Mouse (Mus musculus): Measurements from ENCODE around the gene Lrrc8b.
A peak's percentile ranks its signal among the peaks of the same experiment; 100 is the strongest.

Gene Lrrc8b

GRCm38 (mm10) chr5:105418364-105418763 lies 2.8 kb downstream of the Lrrc8b start:
- ATAC-seq (ENCODE audit: insufficient number of reproducible peaks, low FRiP score, low TSS enrichment) = no peak

- ATAC-seq (ENCODE audit: insufficient number of reproducible peaks, low FRiP score, low TSS enrichment) = no peak
Measured at GRCm38 (mm10) chr5:105418851-105419250, 3.3 kb downstream of the Lrrc8b start.

- ATAC-seq (ENCODE audit: insufficient number of reproducible peaks, low FRiP score, low TSS enrichment) = no peak
Measured at GRCm38 (mm10) chr5:105425587-105425986, 10.0 kb downstream of the Lrrc8b start.

- no peak for ATAC-seq (ENCODE audit: insufficient number of reproducible peaks, low FRiP score, low TSS enrichment)
Measured at GRCm38 (mm10) chr5:105427326-105427725, 11.8 kb downstream of the Lrrc8b start.

- ATAC-seq (ENCODE audit: insufficient number of reproducible peaks, low FRiP score, low TSS enrichment) = peak; percentile 85
Measured at GRCm38 (mm10) chr5:105428265-105428974, 12.8 kb downstream of the Lrrc8b start.

- no peak for ATAC-seq (ENCODE audit: insufficient number of reproducible peaks, low FRiP score, low TSS enrichment)
Measured at GRCm38 (mm10) chr5:105430148-105430547, 14.6 kb downstream of the Lrrc8b start.

- no peak for ATAC-seq (ENCODE audit: insufficient number of reproducible peaks, low FRiP score, low TSS enrichment)
Measured at GRCm38 (mm10) chr5:105439608-105440007, 24.0 kb downstream of the Lrrc8b start.

- ATAC-seq (ENCODE audit: insufficient number of reproducible peaks, low FRiP score, low TSS enrichment) = no peak
Measured at GRCm38 (mm10) chr5:105440992-105441535, 25.5 kb downstream of the Lrrc8b start.

GRCm38 (mm10) chr5:105442212-105443000 lies 26.8 kb downstream of the Lrrc8b start:
- ATAC-seq (ENCODE audit: insufficient number of reproducible peaks, low FRiP score, low TSS enrichment) = no peak

GRCm38 (mm10) chr5:105443057-105443815 lies 27.7 kb downstream of the Lrrc8b start:
- ATAC-seq (ENCODE audit: insufficient number of reproducible peaks, low FRiP score, low TSS enrichment) = no peak

- no peak for ATAC-seq (ENCODE audit: insufficient number of reproducible peaks, low FRiP score, low TSS enrichment)
Measured at GRCm38 (mm10) chr5:105445686-105446085, 30.1 kb downstream of the Lrrc8b start.

GRCm38 (mm10) chr5:105454105-105454504 lies 38.5 kb downstream of the Lrrc8b start:
- no peak for ATAC-seq (ENCODE audit: insufficient number of reproducible peaks, low FRiP score, low TSS enrichment)

- no peak for ATAC-seq (ENCODE audit: insufficient number of reproducible peaks, low FRiP score, low TSS enrichment)
Measured at GRCm38 (mm10) chr5:105459077-105459476, 43.5 kb downstream of the Lrrc8b start.

- no peak for ATAC-seq (ENCODE audit: insufficient number of reproducible peaks, low FRiP score, low TSS enrichment)
Measured at GRCm38 (mm10) chr5:105460551-105460950, 45.0 kb downstream of the Lrrc8b start.

GRCm38 (mm10) chr5:105461076-105461475 lies 45.5 kb downstream of the Lrrc8b start:
- no peak for ATAC-seq (ENCODE audit: insufficient number of reproducible peaks, low FRiP score, low TSS enrichment)

GRCm38 (mm10) chr5:105464671-105465070 lies 49.1 kb downstream of the Lrrc8b start:
- ATAC-seq (ENCODE audit: insufficient number of reproducible peaks, low FRiP score, low TSS enrichment) = no peak

GRCm38 (mm10) chr5:105465550-105465949 lies 50.0 kb downstream of the Lrrc8b start:
- ATAC-seq (ENCODE audit: insufficient number of reproducible peaks, low FRiP score, low TSS enrichment) = no peak

GRCm38 (mm10) chr5:105466471-105466902 lies 50.9 kb downstream of the Lrrc8b start:
- no peak for ATAC-seq (ENCODE audit: insufficient number of reproducible peaks, low FRiP score, low TSS enrichment)

GRCm38 (mm10) chr5:105467271-105467670 lies 51.7 kb downstream of the Lrrc8b start:
- no peak; the same call in 1 of the 2 replicates for ATAC-seq (ENCODE audit: insufficient number of reproducible peaks, low FRiP score, low TSS enrichment)

- 0 out of 2 replicates have a peak, but pooled peaks have one; percentile 52 for ATAC-seq (ENCODE audit: insufficient number of reproducible peaks, low FRiP score, low TSS enrichment)
Measured at GRCm38 (mm10) chr5:105472983-105473705, 57.6 kb downstream of the Lrrc8b start.
